Mouse (Mus musculus) heart, adult 2 months (tissue): Measurements from ENCODE around the gene H1foo. TPM values are rescaled to one million over a fixed set of nuclear protein-coding genes. Genes with fewer than 3 reads are reported as not detected.

ENCODE experiments used
- DNase-seq, 2 experiments: peaks; one replicate each; pipeline ENCODE4 v3.0.0; 2021
- H3K27ac ChIP-seq: fragments of 200-600 bp; 2 replicates; pipeline ENCODE4 v1.8.1; 2022
- H3K27me3 ChIP-seq: fragments of 200-500 bp; 2 replicates; pipeline ENCODE4 v1.6.1; 2012; ENCODE audit warnings: mild to moderate bottlenecking, low read length, inconsistent platforms, mixed read lengths; ENCODE audit not compliant: control insufficient read depth, insufficient read depth
- H3K36me3 ChIP-seq: fragments of 200-500 bp; 2 replicates; pipeline ENCODE4 v1.6.1; 2012; ENCODE audit warnings: low read length, inconsistent platforms; ENCODE audit not compliant: control insufficient read depth, insufficient read depth
- H3K4me1 ChIP-seq: fragments of 200-500 bp; 2 replicates; pipeline ENCODE4 v1.6.1; 2011; ENCODE audit warnings: low read length; ENCODE audit not compliant: control insufficient read depth, insufficient read depth
- H3K4me3 ChIP-seq: fragments of 200-600 bp; 2 replicates; pipeline ENCODE4 v1.8.1; 2022
- H3K79me2 ChIP-seq: fragments of 200-500 bp; replicated peaks from 2 replicates; pipeline ENCODE4 v1.6.1; 2012; ENCODE audit warnings: mild to moderate bottlenecking, inconsistent platforms, low read length, moderate library complexity, mixed read lengths; ENCODE audit not compliant: control insufficient read depth, insufficient read depth
- H3K9ac ChIP-seq: fragments of 200-500 bp; 2 replicates; pipeline ENCODE4 v1.6.1; 2012; ENCODE audit warnings: low read depth, mild to moderate bottlenecking, control low read depth, inconsistent platforms, low read length, mixed read lengths
- CTCF ChIP-seq: fragments of 200-600 bp; IDR thresholded peaks from 2 replicates; pipeline ENCODE4 v1.8.1; 2022; ENCODE audit warnings: antibody characterized with exemption, mild to moderate bottlenecking, moderate library complexity
- EP300 ChIP-seq: fragments of 200-500 bp; IDR thresholded peaks from 2 replicates; pipeline ENCODE4 v1.6.1; 2011; ENCODE audit warnings: low read depth, low read length, control low read depth; ENCODE audit not compliant: insufficient read depth
- POLR2A ChIP-seq: fragments of 200-500 bp; IDR thresholded peaks from 2 replicates; pipeline ENCODE4 v1.6.1; 2011; ENCODE audit warnings: mild to moderate bottlenecking, low read depth, low read length, control low read depth; ENCODE audit not compliant: insufficient read depth
- WGBS: fragments of 180-500 bp; shearing (Covaris S2); methylation state at CpG from one replicate; pipeline ENCODE4 v1.1.7; 2018; 5-methylcytosine and 5-hydroxymethylcytosine counted together
- intact Hi-C: fragments of 180-260 bp; cut with DNase I; formaldehyde crosslinking; loops from one replicate; pipeline ENCODE4 v1.15.1; 2025
- polyA plus RNA-seq: library from polyadenylated mRNA; depleted of rRNA; stranded (reverse); fragments of >200 nt; gene quantifications from 2 replicates; pipeline ENCODE4 v1.2.3, GENCODE M21; 2012
- total RNA-seq, 2 experiments: library from RNA; stranded (reverse); gene quantifications; 2 replicates each; pipeline ENCODE4 v1.2.3; 2021

Gene H1foo
- total and polyA plus RNA-seq, 3 experiments, result not detected

DNA sequence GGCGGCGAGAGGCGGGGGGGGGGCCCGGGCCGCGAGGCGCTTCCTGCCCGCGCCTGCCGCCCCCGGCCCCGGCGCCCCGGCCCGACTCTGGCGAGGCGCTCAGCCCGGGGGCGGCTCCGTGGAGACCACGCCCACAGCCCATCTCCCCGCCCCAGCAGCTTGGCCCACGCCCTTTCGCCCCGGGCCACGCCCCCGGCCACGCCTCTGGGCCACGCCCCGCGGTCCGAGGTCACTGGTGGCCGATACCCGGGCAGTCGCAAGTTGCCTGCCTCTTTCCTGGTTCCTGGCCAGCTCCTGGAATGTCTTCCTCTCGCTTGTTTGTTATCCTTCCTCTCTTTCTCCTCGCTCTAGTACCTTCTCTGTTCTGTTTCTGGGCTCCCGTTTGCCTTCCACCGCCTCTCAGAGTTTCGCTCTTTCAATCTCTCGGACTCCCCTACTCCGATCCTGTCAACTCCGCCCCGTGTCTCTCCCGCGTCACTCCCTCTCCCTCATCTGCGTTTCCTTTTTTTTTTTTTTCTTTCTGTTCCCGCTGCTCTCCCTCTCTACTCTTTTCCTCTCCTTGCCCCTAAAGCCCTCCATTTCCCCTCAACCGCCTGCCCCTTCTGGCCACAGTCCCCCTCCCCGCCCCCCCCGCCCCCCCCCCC lies 50.3 kb downstream of the H1foo start, which contains the start of gene Plxnd1:
Gene Plxnd1, minus strand, starts transcription at position 129 of the 644 bp plus-strand sequence.
- Histone ChIP-seq H3K27me3 (no peaks in the 10 kb centered on the region), H3K4me1 (peaks cover 32% of the 10 kb centered on the region), H3K9ac (peak within 1 kb of the TSS; percentile 96), H3K79me2 (peaks cover 10% of the 10 kb centered on the region), H3K4me3 (peak within 1 kb of the TSS; percentile 91), H3K36me3 (no peaks in the 10 kb centered on the region; the same call in 1 of the 2 replicates), H3K27ac (peak within 1 kb of the TSS; percentile 96)
- DNase-seq, result peak; percentile 98 to 100
- intact Hi-C loops, result loop anchor here (1.0 to 2.0 kb wide), 2 partner anchors 36 to 84 kb away; no protein-coding TSS in a partner anchor
- TF ChIP-seq POLR2A (peak; percentile 92), CTCF (no peak), EP300 (0 out of 2 replicates have a peak, but pooled peaks have one; percentile 56)
- 2% methylated on average over 48 of the region's 51 CpGs for WGBS

DNA sequence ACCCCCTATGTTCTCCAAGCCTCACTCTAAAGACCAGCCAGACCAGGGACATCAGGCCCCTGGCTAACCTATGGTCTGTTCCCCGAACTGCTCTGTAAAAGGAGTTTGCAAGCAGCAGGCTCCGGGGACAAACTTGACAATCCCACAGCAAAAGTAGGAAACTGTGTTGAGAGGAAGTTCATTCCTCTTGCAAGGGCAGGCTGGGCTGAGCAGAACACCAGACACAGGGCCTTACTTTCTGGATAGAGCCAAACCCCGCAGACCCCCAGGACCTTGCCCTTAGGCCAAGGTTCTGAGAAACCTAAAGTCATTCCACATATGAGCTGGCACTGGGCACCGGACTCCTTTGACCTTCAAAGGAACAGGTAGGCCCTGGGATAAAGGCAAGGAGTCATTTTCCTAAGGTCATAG lies 50.8 kb downstream of the H1foo start:
- intact Hi-C loops, result loop anchor here (1.0 to 2.0 kb wide), 2 partner anchors 36 to 85 kb away; no protein-coding TSS in a partner anchor
- H3K79me2 ChIP-seq, result peaks cover 8% of the 10 kb centered on the region
- TF ChIP-seq EP300, result no peak
- TF ChIP-seq CTCF, result no peak
- no peak for TF ChIP-seq POLR2A

DNA sequence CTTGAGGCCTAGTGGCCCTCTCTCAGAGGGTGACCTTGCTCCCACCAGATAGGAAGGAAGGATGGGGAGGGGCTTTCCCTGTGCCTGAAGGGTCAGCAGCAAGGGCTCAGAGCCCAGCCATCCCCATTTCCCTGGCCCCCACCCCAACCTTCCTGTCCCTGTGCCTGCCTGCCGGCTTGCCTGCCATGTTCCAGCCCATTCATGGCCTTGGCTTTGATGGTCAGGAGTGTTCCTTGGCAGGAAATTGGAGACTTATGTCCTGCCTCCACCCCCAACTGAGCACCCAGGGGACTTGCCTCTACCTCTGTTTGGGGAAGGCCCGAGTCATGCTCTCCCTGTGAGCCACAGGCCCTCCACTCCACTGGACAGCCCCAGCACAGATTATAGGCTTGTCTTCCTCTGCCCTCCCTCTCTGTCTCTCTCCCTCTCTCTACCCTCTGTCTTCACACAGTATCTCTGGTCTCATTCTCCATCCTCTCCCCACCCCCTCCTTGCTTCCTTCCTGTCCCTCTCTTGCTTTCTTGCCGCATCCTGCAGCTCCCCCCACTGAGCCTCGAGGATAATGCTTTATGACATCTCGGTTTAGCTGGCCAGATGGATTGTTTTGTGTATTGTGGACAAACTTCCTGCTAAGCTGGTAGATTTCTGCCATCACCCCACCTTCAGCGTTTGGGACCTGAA lies 51.6 kb downstream of the H1foo start:
- intact Hi-C loops, result loop anchor here (1.0 kb wide), 1 partner anchor 10 kb away; no protein-coding TSS in a partner anchor
- Histone ChIP-seq H3K79me2 (peaks cover 7% of the 10 kb centered on the region), H3K4me1 (peaks cover 25% of the 10 kb centered on the region), H3K27ac (peak overlapping the region; percentile 91), H3K27me3 (no peaks in the 10 kb centered on the region), H3K9ac (no peak overlapping the region), H3K4me3 (peak overlapping the region; percentile 30; the same call in 1 of the 2 replicates), H3K36me3 (no peaks in the 10 kb centered on the region; the same call in 1 of the 2 replicates)
- 17% methylated on average over 6 of the region's 6 CpGs for WGBS
- peak; percentile 51 for TF ChIP-seq CTCF
- TF ChIP-seq POLR2A, result peak; percentile 49; the same call in 1 of the 2 replicates
- peak; percentile 88 for TF ChIP-seq EP300
- DNase-seq, result peak; percentile 76 to 85

More for the DNA sequence above, 50.8 kb downstream of the H1foo start:
- Histone ChIP-seq H3K27me3 (no peaks in the 10 kb centered on the region), H3K4me3 (peak overlapping the region; percentile 30), H3K36me3 (no peaks in the 10 kb centered on the region; the same call in 1 of the 2 replicates), H3K4me1 (peaks cover 30% of the 10 kb centered on the region), H3K27ac (peak overlapping the region; percentile 91), H3K9ac (0 out of 2 replicates have a peak overlapping the region, but pooled peaks have one; percentile 5)
- peak in 1 of 2 experiments; percentile 63 for DNase-seq
- WGBS, result 44% methylated on average over 4 of the region's 4 CpGs

DNA sequence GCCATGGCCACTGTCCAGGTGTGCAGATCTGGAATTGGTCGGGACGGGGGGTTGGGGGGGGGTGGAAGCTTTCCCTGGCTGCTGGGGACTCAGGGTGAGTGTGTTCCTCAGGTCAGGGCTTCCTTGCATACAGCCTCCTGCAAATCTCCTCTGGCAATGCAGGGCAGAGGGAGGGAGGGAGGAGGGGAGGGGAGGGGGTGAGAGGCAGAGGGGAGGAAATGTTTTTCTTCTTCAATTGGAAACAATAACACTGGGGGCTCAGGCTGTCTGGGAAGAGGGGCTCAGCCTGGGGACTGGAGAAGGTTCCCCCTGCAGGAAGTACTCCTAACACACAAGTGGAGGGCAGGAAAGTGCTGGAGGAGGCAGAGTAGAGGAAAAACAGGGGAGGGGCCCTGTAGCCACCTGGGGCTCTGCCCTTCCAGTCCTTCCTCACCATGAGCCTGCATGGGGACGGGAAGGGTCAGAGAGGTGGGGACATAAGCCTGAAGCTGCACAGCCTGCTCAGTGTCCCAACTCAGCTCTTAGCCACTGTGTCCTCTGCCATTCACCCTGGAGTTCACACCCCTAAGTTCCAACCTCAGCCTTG lies 53.1 kb downstream of the H1foo start:
- TF ChIP-seq CTCF, result 0 out of 2 replicates have a peak, but pooled peaks have one; percentile 6
- no peak for TF ChIP-seq EP300
- 46% methylated on average over 3 of the region's 3 CpGs for WGBS
- intact Hi-C loops, result no loop called here
- Histone ChIP-seq H3K4me1 (peaks cover 26% of the 10 kb centered on the region), H3K27ac (peak overlapping the region; percentile 91), H3K4me3 (no peak overlapping the region), H3K79me2 (peaks cover 6% of the 10 kb centered on the region), H3K36me3 (no peaks in the 10 kb centered on the region; the same call in 1 of the 2 replicates), H3K9ac (peak overlapping the region; percentile 3; the same call in 1 of the 2 replicates), H3K27me3 (no peaks in the 10 kb centered on the region)
- DNase-seq, result no peak

DNA sequence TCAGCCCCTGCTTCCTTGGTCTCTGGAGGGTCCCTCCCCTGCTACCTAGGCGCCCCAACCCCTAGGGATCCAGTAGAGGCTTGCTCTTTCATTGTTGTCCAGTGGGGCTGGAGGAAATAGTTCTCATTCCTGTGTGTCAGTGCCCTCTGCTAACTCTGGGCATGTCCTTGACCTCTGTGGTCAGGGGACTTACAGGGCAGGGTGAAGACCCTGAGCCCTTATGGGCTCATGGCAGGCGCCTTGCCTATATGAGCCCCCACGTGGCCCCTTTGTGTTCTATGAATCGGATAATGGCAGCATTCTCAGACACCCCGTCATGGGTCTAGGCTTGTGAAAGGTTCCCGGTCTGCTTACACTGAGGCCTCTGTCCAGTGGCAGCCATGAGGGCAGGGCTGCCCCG lies 54.0 kb downstream of the H1foo start:
- intact Hi-C loops, result no loop called here
- no peak overlapping the region for H3K9ac ChIP-seq
- peaks cover 29% of the 10 kb centered on the region for H3K4me1 ChIP-seq
- no peaks in the 10 kb centered on the region for H3K27me3 ChIP-seq
- WGBS, result 66% methylated on average over 7 of the region's 7 CpGs
- no peak for DNase-seq
- no peak for TF ChIP-seq EP300
- TF ChIP-seq POLR2A, result no peak
- no peak for TF ChIP-seq CTCF
- no peak overlapping the region for H3K4me3 ChIP-seq
- peak overlapping the region; percentile 70 for H3K27ac ChIP-seq
- no peaks in the 10 kb centered on the region; the same call in 1 of the 2 replicates for H3K36me3 ChIP-seq
- 0 out of 2 replicates have a peak, but pooled peaks cover 1% of the 10 kb centered on the region for H3K79me2 ChIP-seq
